Mouse (Mus musculus): Measurements from ENCODE around the gene Armc12. TPM values are rescaled to one million over a fixed set of nuclear protein-coding genes. Genes with fewer than 3 reads are reported as not detected.
A peak's percentile ranks its signal among the peaks of the same experiment; 100 is the strongest.

The Armc12 gene
- polyA plus RNA-seq (2015; fragmentation: Nextera tagmentation; extraction: Ambion mirVana): not detected in 2 replicates

DNA sequence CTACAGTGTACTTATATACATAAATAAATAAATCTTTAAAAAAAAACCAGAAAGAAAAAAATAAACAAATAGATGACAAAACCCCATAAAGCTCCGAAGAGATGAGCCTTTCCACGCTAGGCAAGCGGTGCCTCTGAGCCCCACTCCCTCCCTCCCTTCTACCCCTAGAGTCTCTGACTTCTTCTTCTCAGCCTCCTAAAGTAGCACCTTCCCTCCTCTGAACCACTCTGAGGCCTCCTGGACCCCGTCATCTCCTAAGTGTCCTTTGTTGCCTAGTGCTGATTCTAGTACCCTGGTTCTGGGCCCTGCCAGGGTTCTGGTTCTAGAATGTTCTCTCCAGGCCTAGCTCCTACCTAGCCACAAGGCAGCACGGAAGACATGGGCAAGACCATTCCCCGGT lies at the start of gene Armc12:
TSS of gene Armc12 (plus strand) at position 301 of the 400 bp plus-strand sequence.
- Histone ChIP-seq H3K4me3 (no peak within 1 kb of the TSS), H3K9me3 (no peaks in the 10 kb centered on the region), H3K9ac (replicated peaks) (no peak within 1 kb of the TSS), H3K4me2 (replicated peaks) (no peak within 1 kb of the TSS), H3K4me1 (peaks cover 4% of the 10 kb centered on the region; the same call in 1 of the 2 replicates), H3K27me3 (0 out of 2 replicates have a peak, but pooled peaks cover 3% of the 10 kb centered on the region), H3K36me3 (no peaks in the 10 kb centered on the region), H3K27ac (replicated peaks) (no peak within 1 kb of the TSS)
- ATAC-seq (replicated peaks): no peak
- 89% methylated on average over 6 of the region's 6 CpGs for WGBS

DNA sequence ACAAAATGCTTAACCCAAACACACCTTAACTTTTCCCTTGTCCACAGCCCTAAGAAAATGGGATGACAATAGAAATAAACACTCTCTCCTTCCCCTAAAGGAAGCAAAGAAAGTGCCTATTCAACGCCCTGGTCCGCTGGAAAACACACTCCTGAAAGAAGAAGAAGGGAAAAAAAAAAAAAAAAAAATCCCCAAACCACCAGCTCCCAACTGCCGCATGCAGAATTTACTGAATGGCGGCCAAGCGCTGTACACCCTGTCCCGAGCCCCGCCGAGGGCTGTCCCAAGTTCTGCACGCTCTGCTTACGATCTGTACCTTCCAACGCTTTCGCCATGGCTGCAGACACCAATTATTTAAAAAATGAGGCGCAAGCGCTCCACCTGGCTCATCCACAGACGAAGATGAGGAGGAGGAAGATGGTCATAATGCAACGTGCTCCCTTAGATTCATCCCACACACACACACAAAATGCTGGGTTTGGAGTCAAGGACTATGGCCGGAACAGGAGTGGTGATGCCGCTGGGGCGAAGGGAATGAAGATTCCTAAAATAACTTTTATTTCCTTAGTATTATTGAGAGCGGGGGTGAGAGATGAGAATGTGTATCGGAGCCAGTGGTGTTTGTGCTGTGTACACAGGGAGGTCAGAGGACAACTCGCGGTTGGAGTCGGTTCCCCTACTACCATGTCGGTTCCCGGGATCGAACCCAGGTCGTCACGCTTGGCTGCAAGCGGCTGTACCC lies 45.7 kb upstream of the Armc12 start:
- 4% methylated on average over 30 of the region's 30 CpGs for WGBS
- H3K27me3 ChIP-seq: no peaks in the 10 kb centered on the region
- peak overlapping the region; percentile 69 for H3K4me2 ChIP-seq (replicated peaks)
- no peaks in the 10 kb centered on the region for H3K9me3 ChIP-seq
- no peaks in the 10 kb centered on the region for H3K36me3 ChIP-seq
- H3K4me1 ChIP-seq: peaks cover 13% of the 10 kb centered on the region
- peak overlapping the region; percentile 90 for H3K27ac ChIP-seq (replicated peaks)
- H3K9ac ChIP-seq (replicated peaks): peak overlapping the region; percentile 74
- H3K4me3 ChIP-seq: peak overlapping the region; percentile 60
- ATAC-seq (replicated peaks): 0 out of 2 replicates have a peak, but pooled peaks have one; percentile 3

DNA sequence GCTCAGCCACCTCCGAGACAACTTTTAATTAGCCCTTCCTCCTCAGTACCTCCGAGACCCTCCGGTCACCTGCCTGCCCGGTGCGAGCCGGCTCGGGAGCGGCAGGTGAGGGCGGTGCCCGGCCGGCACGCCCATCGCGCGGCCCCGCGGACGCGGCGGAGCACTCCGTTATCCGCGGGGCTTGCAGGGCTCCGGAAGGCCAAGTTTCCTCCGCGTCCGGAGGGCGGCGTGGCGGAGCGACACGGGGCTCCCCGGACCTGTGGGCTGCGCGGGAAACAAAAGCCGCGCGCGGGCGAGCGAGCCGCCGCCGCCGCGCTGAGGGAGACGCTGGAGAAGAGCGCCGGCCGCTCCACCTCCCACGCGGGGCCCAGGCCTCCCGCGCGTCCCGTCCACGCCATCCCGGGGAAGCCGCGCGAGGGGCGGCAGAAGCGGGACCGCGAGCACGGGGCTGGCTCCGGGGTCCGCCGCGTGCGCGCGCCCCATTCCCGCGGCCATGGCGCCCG lies 45.1 kb upstream of the Armc12 start:
- Histone ChIP-seq H3K9me3 (no peaks in the 10 kb centered on the region), H3K4me3 (peak overlapping the region; percentile 60), H3K4me1 (peaks cover 13% of the 10 kb centered on the region), H3K36me3 (no peaks in the 10 kb centered on the region), H3K27me3 (no peaks in the 10 kb centered on the region), H3K9ac (replicated peaks) (peak overlapping the region; percentile 74), H3K27ac (replicated peaks) (peak overlapping the region; percentile 90), H3K4me2 (replicated peaks) (peak overlapping the region; percentile 69)
- ATAC-seq (replicated peaks): peak; percentile 5
- WGBS: under 1% methylated on average over 69 of the region's 77 CpGs

DNA sequence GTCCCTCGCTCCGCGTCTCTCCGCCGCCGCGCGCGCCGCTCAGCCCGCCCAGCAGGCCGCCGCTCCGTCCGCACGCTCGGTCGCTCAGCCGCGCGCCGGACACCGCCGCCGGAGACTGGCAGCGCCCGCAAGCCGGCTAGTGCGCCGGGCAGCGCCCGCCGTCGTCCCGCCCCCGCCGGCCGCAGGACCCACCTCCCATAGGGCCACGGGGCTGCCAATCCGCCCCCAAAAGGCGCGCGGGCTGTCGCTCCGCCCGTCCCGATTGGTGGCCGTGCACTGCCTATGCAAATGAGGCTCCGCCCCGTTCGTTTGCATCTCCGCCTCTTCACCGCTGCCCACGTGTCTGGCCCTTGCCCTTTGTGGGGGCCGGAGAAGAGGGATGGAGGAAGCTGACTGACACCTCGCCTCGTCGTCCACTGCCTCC lies 44.6 kb upstream of the Armc12 start:
- under 1% methylated on average over 58 of the region's 58 CpGs for whole genome bisulfite sequencing
- peak overlapping the region; percentile 74 for H3K9ac ChIP-seq (replicated peaks)
- peak overlapping the region; percentile 60 for H3K4me3 ChIP-seq
- peaks cover 13% of the 10 kb centered on the region for H3K4me1 ChIP-seq
- ATAC-seq (replicated peaks): peak; percentile 99
- H3K9me3 ChIP-seq: no peaks in the 10 kb centered on the region
- H3K27ac ChIP-seq (replicated peaks): peak overlapping the region; percentile 90
- H3K36me3 ChIP-seq: no peaks in the 10 kb centered on the region
- peak overlapping the region; percentile 69 for H3K4me2 ChIP-seq (replicated peaks)
- no peaks in the 10 kb centered on the region for H3K27me3 ChIP-seq

DNA sequence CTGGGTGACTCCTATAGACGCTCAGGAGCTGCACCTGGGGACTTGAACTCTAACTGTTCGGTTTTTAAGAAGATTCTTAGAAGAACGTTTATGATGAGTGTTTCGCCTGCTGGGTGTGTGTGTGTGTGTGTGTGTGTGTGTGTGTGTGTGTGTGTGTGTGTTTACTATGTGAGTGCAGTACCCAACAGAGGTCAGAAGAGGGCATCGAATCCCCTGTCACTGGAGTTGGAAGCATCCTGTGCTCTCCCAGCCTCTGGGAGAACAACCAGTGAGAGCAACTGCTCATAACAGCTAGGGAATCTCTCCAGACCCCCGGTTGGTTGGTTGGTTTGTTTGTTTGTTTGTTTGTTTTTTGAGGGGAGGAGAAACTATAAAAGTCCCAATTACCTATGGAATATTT lies 43.9 kb upstream of the Armc12 start:
- 80% methylated on average over 6 of the region's 6 CpGs for WGBS
- H3K4me3 ChIP-seq: peak overlapping the region; percentile 60; the same call in 1 of the 2 replicates
- no peaks in the 10 kb centered on the region for H3K27me3 ChIP-seq
- no peak overlapping the region for H3K27ac ChIP-seq (replicated peaks)
- H3K36me3 ChIP-seq: no peaks in the 10 kb centered on the region
- no peak overlapping the region for H3K9ac ChIP-seq (replicated peaks)
- no peak for ATAC-seq (replicated peaks)
- peaks cover 13% of the 10 kb centered on the region for H3K4me1 ChIP-seq
- no peak overlapping the region for H3K4me2 ChIP-seq (replicated peaks)
- H3K9me3 ChIP-seq: no peaks in the 10 kb centered on the region

DNA sequence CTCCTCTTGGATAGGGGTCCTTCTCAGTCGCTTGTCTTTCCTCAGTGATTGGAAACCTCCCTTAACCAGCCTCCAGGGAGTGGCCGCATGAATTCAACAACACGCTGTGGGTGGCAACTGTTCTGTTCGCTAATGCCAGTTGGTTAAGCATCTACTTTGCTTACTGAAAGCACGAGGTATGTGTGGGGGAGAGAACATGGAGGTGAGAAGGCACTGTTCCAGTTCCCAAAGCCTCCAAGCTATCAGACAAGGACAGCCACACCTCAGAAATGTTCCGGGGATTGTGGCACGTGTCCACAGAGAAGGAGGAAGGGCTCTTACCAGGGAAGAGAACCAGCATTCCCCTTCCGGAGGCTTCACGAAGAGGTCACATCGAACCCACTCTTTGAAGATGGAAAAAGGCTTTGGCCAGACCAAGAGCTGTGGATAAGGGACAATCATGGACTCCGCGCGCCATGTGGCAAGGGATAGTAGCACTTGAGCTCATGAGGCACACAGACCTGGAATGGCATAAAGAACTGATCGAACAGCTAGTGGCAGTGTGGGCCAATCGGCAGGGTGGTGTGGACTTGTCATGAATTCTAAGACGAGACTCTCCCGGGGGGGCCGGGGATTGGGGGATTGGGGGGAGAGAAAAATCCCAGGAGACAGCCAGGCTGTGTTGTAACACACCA lies 42.9 kb upstream of the Armc12 start:
- no peaks in the 10 kb centered on the region for H3K27me3 ChIP-seq
- no peak overlapping the region for H3K4me3 ChIP-seq
- H3K4me2 ChIP-seq (replicated peaks): no peak overlapping the region
- ATAC-seq (replicated peaks): no peak
- H3K9me3 ChIP-seq: no peaks in the 10 kb centered on the region
- H3K9ac ChIP-seq (replicated peaks): no peak overlapping the region
- H3K4me1 ChIP-seq: peaks cover 13% of the 10 kb centered on the region
- no peaks in the 10 kb centered on the region for H3K36me3 ChIP-seq
- WGBS: 89% methylated on average over 18 of the region's 18 CpGs
- H3K27ac ChIP-seq (replicated peaks): no peak overlapping the region

DNA sequence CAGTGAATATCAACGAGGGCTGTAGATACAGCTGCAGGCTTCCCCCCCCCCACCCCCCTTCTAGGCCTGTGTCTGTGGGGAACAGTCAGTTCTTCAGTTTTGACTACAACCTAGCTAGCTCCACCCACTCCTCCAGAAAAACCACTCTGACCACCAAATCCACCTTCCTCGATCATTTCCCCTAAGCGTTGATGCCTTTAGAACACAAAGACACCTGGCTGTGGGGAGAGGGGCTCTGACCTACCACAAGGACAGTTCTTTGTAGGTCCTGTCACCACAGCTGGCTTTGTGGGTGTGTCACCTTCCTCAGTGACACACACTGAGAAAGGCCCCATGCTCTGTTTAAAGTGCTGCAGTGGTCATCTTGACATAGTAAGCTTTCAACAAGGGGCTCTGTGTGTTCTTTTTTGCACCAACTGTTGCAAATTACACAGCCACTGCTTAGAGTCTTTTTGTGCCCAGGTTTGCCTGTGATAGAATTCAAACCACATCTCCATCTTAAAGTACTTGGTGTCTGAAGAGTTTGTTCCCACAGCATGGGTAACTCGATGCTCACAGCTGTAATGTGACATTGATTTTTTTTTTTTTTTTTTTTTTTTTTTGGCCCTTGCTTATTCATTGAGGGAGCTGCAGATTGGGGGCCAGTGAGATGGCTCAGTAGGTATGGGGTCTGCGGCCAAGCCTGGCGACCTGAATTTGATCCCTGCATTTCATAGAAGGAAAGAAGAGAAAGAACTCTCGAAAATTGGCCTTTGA lies 42.2 kb upstream of the Armc12 start:
- ATAC-seq (replicated peaks): no peak
- Histone ChIP-seq H3K27me3 (no peaks in the 10 kb centered on the region), H3K4me3 (no peak overlapping the region), H3K9ac (replicated peaks) (no peak overlapping the region), H3K36me3 (no peaks in the 10 kb centered on the region), H3K27ac (replicated peaks) (no peak overlapping the region), H3K4me2 (replicated peaks) (no peak overlapping the region), H3K4me1 (peaks cover 13% of the 10 kb centered on the region), H3K9me3 (no peaks in the 10 kb centered on the region)
- 72% methylated on average over 7 of the region's 7 CpGs for WGBS

DNA sequence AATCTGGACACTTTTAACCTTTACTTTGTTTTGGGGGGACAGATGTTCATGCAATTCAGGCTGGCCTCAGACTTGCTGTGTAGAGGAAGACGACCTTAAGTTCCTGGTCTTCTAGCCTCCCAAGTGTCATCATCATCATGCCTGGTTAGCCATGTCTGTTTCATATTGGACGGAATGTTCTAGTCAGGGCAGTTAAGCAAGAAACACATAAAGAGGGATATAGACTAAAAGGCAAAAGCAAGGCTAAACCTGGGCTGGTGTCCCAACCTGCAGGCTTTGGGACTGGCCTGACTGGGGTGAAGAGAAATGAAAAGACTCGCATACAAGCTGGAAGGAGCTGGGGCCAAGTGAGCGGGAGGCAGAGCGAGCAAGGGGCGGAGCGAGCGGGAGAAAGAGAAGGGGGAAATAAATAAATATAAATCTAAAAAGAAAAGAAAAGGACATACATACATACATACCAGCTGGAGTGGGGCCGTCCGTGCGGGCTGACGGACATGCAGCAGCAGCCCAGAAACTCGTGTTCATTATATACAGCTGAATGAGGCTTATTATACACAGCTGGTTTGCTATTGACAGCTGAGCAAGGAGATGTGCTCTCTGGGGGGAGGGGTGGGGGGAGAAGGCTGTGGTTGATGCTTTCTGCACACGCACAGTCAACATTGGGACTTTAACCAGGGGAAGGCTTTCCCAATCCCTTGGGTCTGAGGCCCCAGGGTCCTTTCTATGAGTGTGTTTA lies 39.4 kb upstream of the Armc12 start:
- H3K9ac ChIP-seq (replicated peaks): no peak overlapping the region
- no peaks in the 10 kb centered on the region for H3K9me3 ChIP-seq
- H3K27ac ChIP-seq (replicated peaks): peak overlapping the region; percentile 42
- no peak overlapping the region for H3K4me2 ChIP-seq (replicated peaks)
- H3K27me3 ChIP-seq: no peaks in the 10 kb centered on the region
- no peak overlapping the region for H3K4me3 ChIP-seq
- no peaks in the 10 kb centered on the region for H3K4me1 ChIP-seq
- ATAC-seq (replicated peaks): no peak; the same call in 1 of the 2 replicates
- no peaks in the 10 kb centered on the region for H3K36me3 ChIP-seq
- 62% methylated on average over 14 of the region's 14 CpGs for WGBS

DNA sequence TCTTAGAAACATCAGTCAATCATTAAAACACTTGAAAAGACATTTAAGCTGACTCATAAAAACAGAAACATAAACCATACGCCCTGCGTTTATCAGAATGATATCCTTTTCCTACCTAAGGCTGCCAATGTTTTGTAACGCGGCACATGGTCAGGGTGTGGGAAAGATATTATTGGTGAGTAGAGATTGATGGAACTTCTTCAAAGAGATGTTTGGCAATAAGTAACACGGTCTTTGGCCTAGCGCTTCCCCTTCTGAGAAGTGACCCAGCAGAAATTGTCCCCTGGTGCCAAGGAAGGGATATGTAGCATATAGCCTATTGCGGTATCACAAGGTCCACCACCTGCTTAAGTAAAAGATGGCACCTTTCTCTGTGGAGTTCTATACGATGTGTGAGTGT lies 34.8 kb upstream of the Armc12 start:
- ATAC-seq (replicated peaks): no peak
- no peak overlapping the region for H3K27ac ChIP-seq (replicated peaks)
- no peaks in the 10 kb centered on the region for H3K9me3 ChIP-seq
- H3K36me3 ChIP-seq: no peaks in the 10 kb centered on the region
- H3K4me3 ChIP-seq: no peak overlapping the region
- H3K4me2 ChIP-seq (replicated peaks): no peak overlapping the region
- no peaks in the 10 kb centered on the region for H3K27me3 ChIP-seq
- H3K9ac ChIP-seq (replicated peaks): no peak overlapping the region
- whole genome bisulfite sequencing: 93% methylated on average over 8 of the region's 8 CpGs
- no peaks in the 10 kb centered on the region for H3K4me1 ChIP-seq

DNA sequence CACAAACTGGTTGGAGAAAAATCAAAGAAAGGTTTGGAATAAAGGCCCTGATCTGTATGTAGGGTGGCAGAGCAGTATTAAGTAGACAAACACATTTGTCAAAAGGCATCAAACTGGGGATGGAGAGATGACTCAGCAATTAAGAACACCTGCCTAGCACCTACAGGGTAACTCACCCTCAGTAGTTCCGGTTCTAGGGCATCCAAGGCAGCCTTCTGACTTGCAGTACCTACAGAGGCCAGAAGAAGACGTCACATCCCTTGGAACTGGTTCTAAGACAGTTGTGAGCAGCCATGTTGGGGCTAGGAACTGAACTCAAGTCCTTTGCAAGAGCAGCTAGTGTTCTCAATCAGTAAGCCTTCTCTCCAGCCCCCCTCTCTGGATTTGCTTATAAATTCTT lies 31.4 kb upstream of the Armc12 start:
- H3K36me3 ChIP-seq: no peaks in the 10 kb centered on the region
- no peak overlapping the region for H3K27ac ChIP-seq (replicated peaks)
- no peak overlapping the region for H3K4me2 ChIP-seq (replicated peaks)
- no peaks in the 10 kb centered on the region for H3K9me3 ChIP-seq
- no peaks in the 10 kb centered on the region for H3K4me1 ChIP-seq
- 86% methylated on average over 2 of the region's 2 CpGs for WGBS
- H3K4me3 ChIP-seq: no peak overlapping the region
- ATAC-seq (replicated peaks): no peak
- no peaks in the 10 kb centered on the region for H3K27me3 ChIP-seq
- H3K9ac ChIP-seq (replicated peaks): no peak overlapping the region

DNA sequence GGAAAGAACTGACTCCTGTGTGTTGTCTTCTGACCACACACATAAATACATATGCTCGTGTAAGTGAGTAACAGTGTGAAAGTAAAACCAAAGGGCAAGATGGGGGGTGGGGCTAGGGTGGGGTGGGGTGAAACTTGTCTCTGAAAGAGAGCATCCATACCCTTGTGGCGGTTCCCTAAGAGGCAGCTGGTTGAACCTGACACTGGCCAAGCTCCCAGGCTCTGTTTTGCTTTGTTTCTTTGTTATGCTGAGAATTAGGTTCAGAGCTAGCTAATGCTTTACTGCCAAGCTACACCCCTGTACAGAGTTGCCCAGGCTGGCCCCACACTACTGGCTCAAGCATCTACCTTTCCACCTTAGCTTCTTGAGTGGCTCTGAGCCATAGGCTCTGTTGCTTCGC lies 30.1 kb upstream of the Armc12 start:
- H3K4me3 ChIP-seq: no peak overlapping the region
- WGBS: 74% methylated on average over 3 of the region's 3 CpGs

More for the DNA sequence above, 30.1 kb upstream of the Armc12 start:
- no peak for ATAC-seq (replicated peaks)
- Histone ChIP-seq H3K36me3 (no peaks in the 10 kb centered on the region), H3K27me3 (no peaks in the 10 kb centered on the region), H3K9ac (replicated peaks) (no peak overlapping the region), H3K9me3 (no peaks in the 10 kb centered on the region), H3K4me1 (no peaks in the 10 kb centered on the region), H3K4me2 (replicated peaks) (no peak overlapping the region), H3K27ac (replicated peaks) (no peak overlapping the region)
